Mouse (Mus musculus): ENCODE measurements around the gene Mtus2. TPM values are rescaled to one million over a fixed set of nuclear protein-coding genes. Genes with fewer than 3 reads are reported as not detected.
A peak's percentile ranks its signal among the peaks of the same experiment; 100 is the strongest.

The Mtus2 gene
- polyA plus RNA-seq, 1 experiment, result not detected

DNA sequence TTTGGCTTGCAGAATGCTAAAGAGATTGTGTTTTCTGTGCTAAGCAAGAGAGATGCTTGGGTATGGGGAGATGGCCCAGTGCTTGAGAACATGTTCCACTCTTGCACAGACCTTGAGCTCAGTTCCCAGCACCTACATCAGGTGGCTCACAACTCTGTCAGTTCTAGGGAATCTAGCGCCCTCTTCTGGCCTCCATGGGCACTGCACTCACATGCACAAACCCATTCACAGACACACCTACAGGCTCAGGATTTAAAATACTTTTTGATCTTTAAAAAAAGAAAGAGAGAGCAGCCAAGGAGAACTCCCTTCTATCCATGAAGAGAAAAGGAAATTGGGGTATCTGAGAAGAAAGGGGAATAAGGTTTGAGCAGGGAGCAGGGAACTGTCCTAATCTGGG lies 287.4 kb downstream of the Mtus2 start:
- peak; percentile 23; the same call in 1 of the 2 replicates for TF ChIP-seq CTCF (IDR thresholded peaks at IDR 0.05; ENCODE audit: control insufficient read depth, insufficient read depth, low read length)
- no peak for TF ChIP-seq POLR2A (IDR thresholded peaks at IDR 0.05; ENCODE audit: borderline replicate concordance, control insufficient read depth, low read depth, low read length)
- H3K4me3 ChIP-seq (replicated peaks; ENCODE audit: control insufficient read depth, low read depth, low read length), result no peak overlapping the region
- H3K4me1 ChIP-seq (ENCODE audit: control insufficient read depth, insufficient read depth, low read length), result no peaks in the 10 kb centered on the region
- WGBS, result 29% methylated on average over 1 of the region's 1 CpGs
- no peak overlapping the region for H3K27ac ChIP-seq (ENCODE audit: control insufficient read depth, insufficient read depth, low read depth, low read length, poor library complexity)

DNA sequence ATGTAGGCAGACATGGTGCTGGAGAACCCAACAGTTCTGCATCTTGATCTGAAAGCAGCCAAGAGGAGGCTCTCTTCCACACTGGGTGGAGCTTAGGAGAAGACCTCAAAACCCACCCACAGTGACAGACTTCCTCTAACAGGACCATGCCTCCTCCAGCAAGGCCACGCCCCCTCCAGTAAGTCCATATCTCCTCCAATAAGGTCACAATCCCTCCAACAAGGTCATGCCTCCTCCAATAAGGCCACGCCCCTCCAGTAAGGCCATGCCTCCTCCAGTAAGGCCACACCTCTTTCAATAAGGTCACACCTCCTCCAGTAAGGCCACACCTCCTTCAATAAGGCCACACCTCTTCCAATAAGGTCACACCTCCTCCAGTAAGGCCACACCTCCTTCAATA lies 288.3 kb downstream of the Mtus2 start:
- 79% methylated on average over 2 of the region's 2 CpGs for WGBS
- Histone ChIP-seq H3K4me3 (replicated peaks; ENCODE audit: control insufficient read depth, low read depth, low read length) (no peak overlapping the region), H3K4me1 (ENCODE audit: control insufficient read depth, insufficient read depth, low read length) (no peaks in the 10 kb centered on the region), H3K27ac (ENCODE audit: control insufficient read depth, insufficient read depth, low read depth, low read length, poor library complexity) (no peak overlapping the region)
- no peak for TF ChIP-seq POLR2A (IDR thresholded peaks at IDR 0.05; ENCODE audit: borderline replicate concordance, control insufficient read depth, low read depth, low read length)
- no peak for TF ChIP-seq CTCF (IDR thresholded peaks at IDR 0.05; ENCODE audit: control insufficient read depth, insufficient read depth, low read length)

DNA sequence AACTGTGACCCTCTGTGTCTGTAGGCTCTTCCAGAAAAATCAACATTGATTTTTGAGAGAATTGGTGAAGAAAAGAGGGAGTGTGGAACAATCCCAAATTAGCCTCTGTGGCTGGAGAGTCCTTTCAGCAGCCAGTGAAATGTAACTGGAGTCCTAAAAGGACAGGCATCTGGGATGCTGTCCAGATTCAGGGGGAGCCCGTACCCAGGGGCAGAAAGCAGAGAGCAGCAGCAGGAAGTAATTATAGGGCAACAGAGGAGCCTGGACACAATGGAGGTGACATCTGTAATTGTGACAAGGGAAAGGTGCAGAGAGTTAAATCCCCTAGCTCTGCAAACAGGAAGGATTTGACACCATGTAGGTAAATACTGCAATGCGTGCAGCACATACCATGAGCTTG lies 291.1 kb downstream of the Mtus2 start:
- 34% methylated on average over 2 of the region's 2 CpGs for WGBS
- Histone ChIP-seq H3K27ac (ENCODE audit: control insufficient read depth, insufficient read depth, low read depth, low read length, poor library complexity) (no peak overlapping the region), H3K4me1 (ENCODE audit: control insufficient read depth, insufficient read depth, low read length) (no peaks in the 10 kb centered on the region), H3K4me3 (replicated peaks; ENCODE audit: control insufficient read depth, low read depth, low read length) (no peak overlapping the region)
- TF ChIP-seq POLR2A (IDR thresholded peaks at IDR 0.05; ENCODE audit: borderline replicate concordance, control insufficient read depth, low read depth, low read length), result no peak

DNA sequence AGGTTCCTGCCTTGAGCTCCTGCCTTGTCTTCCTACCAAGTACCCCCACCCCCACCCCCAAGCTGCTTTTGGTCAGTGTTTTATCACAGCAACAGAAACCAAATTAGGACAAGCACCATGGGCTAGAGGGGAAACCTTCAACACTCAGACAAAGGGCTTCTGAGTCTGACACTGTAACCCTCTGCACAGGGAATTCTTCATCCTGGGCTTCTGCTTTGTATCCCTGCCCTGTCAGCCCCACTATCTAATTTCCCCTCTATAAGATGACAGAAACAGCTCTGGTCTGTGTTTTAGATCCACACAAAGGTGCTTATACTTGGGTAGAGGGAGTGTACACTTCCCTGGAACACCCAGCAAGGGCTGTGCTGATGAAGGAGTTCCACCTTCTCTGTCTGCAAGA lies 294.7 kb downstream of the Mtus2 start:
- Histone ChIP-seq H3K27ac (ENCODE audit: control insufficient read depth, insufficient read depth, low read depth, low read length, poor library complexity) (no peak overlapping the region), H3K4me3 (replicated peaks; ENCODE audit: control insufficient read depth, low read depth, low read length) (no peak overlapping the region), H3K4me1 (ENCODE audit: control insufficient read depth, insufficient read depth, low read length) (no peaks in the 10 kb centered on the region)
- no peak for TF ChIP-seq CTCF (IDR thresholded peaks at IDR 0.05; ENCODE audit: control insufficient read depth, insufficient read depth, low read length)
- no peak for TF ChIP-seq POLR2A (IDR thresholded peaks at IDR 0.05; ENCODE audit: borderline replicate concordance, control insufficient read depth, low read depth, low read length)

DNA sequence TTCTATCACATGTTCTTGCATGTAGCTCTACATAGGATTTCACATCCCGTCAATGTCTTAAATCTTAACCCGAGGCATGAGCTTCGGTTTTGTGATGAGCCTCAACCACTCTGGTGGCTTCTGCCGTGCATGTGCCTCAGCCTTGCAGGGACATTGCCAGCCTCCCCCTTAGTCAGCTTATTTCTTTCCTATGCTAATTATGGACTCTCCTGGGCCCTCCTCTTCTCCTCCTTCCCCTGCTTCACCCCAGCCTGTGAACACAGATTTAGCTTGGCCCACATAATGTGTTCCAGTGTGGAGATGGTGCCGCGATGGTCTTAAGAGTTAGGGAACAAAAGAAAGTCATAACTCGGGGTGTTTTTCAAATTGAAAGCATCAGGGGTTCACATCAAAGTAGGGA lies 304.9 kb downstream of the Mtus2 start:
- H3K4me3 ChIP-seq (replicated peaks; ENCODE audit: control insufficient read depth, low read depth, low read length), result no peak overlapping the region
- no peaks in the 10 kb centered on the region for H3K4me1 ChIP-seq (ENCODE audit: control insufficient read depth, insufficient read depth, low read length)
- H3K27ac ChIP-seq (ENCODE audit: control insufficient read depth, insufficient read depth, low read depth, low read length, poor library complexity), result no peak overlapping the region
- TF ChIP-seq POLR2A (IDR thresholded peaks at IDR 0.05; ENCODE audit: borderline replicate concordance, control insufficient read depth, low read depth, low read length) (no peak), CTCF (IDR thresholded peaks at IDR 0.05; ENCODE audit: control insufficient read depth, insufficient read depth, low read length) (no peak)
- WGBS, result 75% methylated on average over 7 of the region's 7 CpGs

DNA sequence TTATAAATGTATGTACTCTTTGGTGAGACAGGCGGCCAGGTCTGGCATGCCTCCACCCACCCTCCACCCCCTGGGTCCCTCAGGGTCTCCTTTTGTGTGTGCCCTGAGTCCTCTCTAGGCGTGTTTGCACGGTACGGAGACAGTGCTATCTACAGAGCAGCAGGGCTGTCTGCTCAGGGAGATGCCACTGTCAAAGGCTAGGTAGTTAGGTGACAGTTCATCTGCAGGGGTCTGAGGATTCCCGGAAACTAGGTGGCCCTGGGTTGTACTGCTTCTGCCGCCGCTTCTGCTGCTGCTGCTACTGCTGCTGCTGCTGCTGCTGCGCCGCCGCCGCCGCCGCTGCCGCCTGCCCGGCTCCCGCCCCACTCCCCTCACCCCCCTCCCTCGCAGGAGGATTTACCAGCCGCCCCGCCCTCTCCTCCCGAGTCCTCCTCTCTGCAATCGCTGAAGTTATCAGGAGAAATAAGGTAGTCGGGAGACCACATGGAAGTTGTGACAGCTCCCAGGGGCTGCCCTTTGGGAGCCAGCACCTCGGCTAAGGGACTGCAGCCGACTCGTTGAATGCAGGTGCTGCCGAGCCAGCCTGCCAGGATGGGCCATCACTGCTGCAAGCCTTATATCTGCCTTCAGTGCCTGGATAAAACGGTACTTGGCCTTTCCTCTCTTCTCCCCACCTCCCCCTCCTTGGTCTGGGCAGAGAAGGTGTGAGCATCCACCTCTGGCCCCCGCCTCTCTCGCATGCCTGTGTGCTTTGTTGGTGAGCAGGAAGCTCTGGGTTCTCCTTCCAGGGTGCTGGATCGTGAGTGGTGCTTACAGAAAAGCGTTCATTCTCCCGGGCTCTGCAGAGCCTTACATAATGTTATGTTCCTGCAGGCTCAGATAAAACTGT lies 307.9 kb downstream of the Mtus2 start:
- Histone ChIP-seq H3K27ac (ENCODE audit: control insufficient read depth, insufficient read depth, low read depth, low read length, poor library complexity) (no peak overlapping the region), H3K4me1 (ENCODE audit: control insufficient read depth, insufficient read depth, low read length) (no peaks in the 10 kb centered on the region), H3K4me3 (replicated peaks; ENCODE audit: control insufficient read depth, low read depth, low read length) (no peak overlapping the region)
- WGBS, result 4% methylated on average over 32 of the region's 32 CpGs
- TF ChIP-seq POLR2A (IDR thresholded peaks at IDR 0.05; ENCODE audit: borderline replicate concordance, control insufficient read depth, low read depth, low read length), result no peak
- TF ChIP-seq CTCF (IDR thresholded peaks at IDR 0.05; ENCODE audit: control insufficient read depth, insufficient read depth, low read length), result no peak

DNA sequence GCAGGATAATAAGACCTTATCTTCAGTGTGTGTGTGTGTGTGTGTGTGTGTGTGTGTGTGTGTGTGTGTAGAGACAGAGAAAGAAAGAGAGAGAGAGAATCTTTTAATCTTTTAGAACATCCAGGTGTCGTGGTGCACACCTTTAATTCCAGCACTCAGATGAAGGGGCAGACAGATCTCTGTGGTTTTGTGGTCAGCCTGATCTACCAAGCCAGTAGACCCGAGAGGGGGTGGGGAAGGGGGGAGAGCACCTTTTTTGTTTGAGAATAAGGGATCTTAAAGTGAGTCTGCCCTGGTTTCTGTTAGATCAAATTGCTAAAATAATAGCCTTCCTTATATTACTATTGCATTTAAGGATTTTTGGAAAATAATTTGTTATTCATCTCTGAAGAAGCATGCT lies 309.7 kb downstream of the Mtus2 start:
- no peaks in the 10 kb centered on the region for H3K4me1 ChIP-seq (ENCODE audit: control insufficient read depth, insufficient read depth, low read length)
- no peak overlapping the region for H3K27ac ChIP-seq (ENCODE audit: control insufficient read depth, insufficient read depth, low read depth, low read length, poor library complexity)
- no peak overlapping the region for H3K4me3 ChIP-seq (replicated peaks; ENCODE audit: control insufficient read depth, low read depth, low read length)
- no peak for TF ChIP-seq CTCF (IDR thresholded peaks at IDR 0.05; ENCODE audit: control insufficient read depth, insufficient read depth, low read length)
- no peak for TF ChIP-seq POLR2A (IDR thresholded peaks at IDR 0.05; ENCODE audit: borderline replicate concordance, control insufficient read depth, low read depth, low read length)
- 4% methylated on average over 2 of the region's 2 CpGs for WGBS

DNA sequence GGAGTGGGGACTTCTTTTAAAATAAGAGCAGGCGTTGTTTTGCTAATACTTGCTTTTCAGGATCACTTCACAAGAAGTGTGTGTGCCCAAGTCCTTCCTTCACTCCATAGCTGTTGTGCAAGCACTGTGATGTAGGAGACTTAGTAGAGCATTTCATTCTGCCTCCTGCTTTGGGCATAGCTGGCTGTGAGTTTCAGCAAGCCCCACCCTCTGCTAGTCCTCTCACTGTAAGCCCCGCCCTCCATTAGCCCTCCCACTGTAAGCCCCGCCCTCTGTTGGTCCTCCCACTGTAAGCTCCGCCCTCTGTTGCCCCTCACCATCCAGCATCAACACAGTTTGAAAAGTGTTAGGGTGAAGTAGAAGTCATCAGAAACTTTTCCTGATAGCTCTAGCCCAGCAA lies 310.3 kb downstream of the Mtus2 start:
- 64% methylated on average over 4 of the region's 4 CpGs for WGBS
- no peak overlapping the region for H3K4me3 ChIP-seq (replicated peaks; ENCODE audit: control insufficient read depth, low read depth, low read length)
- no peak overlapping the region for H3K27ac ChIP-seq (ENCODE audit: control insufficient read depth, insufficient read depth, low read depth, low read length, poor library complexity)
- no peaks in the 10 kb centered on the region for H3K4me1 ChIP-seq (ENCODE audit: control insufficient read depth, insufficient read depth, low read length)
- no peak for TF ChIP-seq CTCF (IDR thresholded peaks at IDR 0.05; ENCODE audit: control insufficient read depth, insufficient read depth, low read length)
- no peak for TF ChIP-seq POLR2A (IDR thresholded peaks at IDR 0.05; ENCODE audit: borderline replicate concordance, control insufficient read depth, low read depth, low read length)

DNA sequence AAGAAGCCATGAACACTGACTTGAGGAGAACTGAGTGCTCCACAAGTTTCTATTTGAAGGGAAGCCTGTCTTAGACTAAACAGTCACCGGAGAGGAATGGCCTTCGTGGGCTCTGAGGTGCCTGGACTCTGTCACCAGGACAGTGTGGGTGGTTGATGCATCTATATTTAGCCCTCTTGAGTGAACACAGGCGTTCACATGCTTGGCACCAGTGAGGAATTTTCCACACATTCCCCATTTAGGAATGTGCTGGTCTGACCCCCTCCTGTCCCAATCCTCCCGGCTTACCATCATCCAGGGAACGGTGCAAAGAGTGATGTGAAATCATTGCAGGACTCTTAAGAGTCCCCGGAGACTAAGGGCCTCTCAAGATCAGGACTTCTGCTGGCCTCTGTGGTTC lies 314.9 kb downstream of the Mtus2 start:
- no peak for TF ChIP-seq CTCF (IDR thresholded peaks at IDR 0.05; ENCODE audit: control insufficient read depth, insufficient read depth, low read length)
- TF ChIP-seq POLR2A (IDR thresholded peaks at IDR 0.05; ENCODE audit: borderline replicate concordance, control insufficient read depth, low read depth, low read length), result no peak
- Histone ChIP-seq H3K4me1 (ENCODE audit: control insufficient read depth, insufficient read depth, low read length) (no peaks in the 10 kb centered on the region), H3K4me3 (replicated peaks; ENCODE audit: control insufficient read depth, low read depth, low read length) (no peak overlapping the region), H3K27ac (ENCODE audit: control insufficient read depth, insufficient read depth, low read depth, low read length, poor library complexity) (no peak overlapping the region)
- WGBS, result 83% methylated on average over 6 of the region's 6 CpGs
